Mouse (Mus musculus) kidney, adult 2 months (tissue): Measurements from ENCODE around the gene Rapgef4. TPM values are rescaled to one million over a fixed set of nuclear protein-coding genes. Genes with fewer than 3 reads are reported as not detected.
A peak's percentile ranks its signal among the peaks of the same experiment; 100 is the strongest.

Experiments
- DNase-seq: peaks from one replicate; pipeline ENCODE4 v3.0.0; 2021
- H3K27ac ChIP-seq: fragments of 200-500 bp; 2 replicates; pipeline ENCODE4 v1.5.1; 2012; ENCODE audit warnings: low read depth, low read length, control low read depth, inconsistent platforms; ENCODE audit not compliant: insufficient read depth
- H3K27me3 ChIP-seq: fragments of 200-500 bp; replicated peaks from 2 replicates; pipeline ENCODE4 v1.6.1; 2012; ENCODE audit warnings: mild to moderate bottlenecking, moderate library complexity, low read length, inconsistent platforms; ENCODE audit not compliant: control insufficient read depth, insufficient read depth
- H3K36me3 ChIP-seq: fragments of 200-500 bp; 2 replicates; pipeline ENCODE4 v1.6.1; 2012; ENCODE audit warnings: mild to moderate bottlenecking, moderate library complexity, low read length, inconsistent platforms; ENCODE audit not compliant: control insufficient read depth, insufficient read depth
- H3K4me1 ChIP-seq: fragments of 200-500 bp; 2 replicates; pipeline ENCODE4 v1.6.1; 2011; ENCODE audit warnings: low read length; ENCODE audit not compliant: control insufficient read depth, insufficient read depth
- H3K4me3 ChIP-seq: fragments of 200-500 bp; 2 replicates; pipeline ENCODE4 v1.5.1; 2011; ENCODE audit warnings: mild to moderate bottlenecking, low read depth, low read length, control low read depth; ENCODE audit not compliant: insufficient read depth
- CTCF ChIP-seq: fragments of 200-500 bp; conservative IDR thresholded peaks from 2 replicates; pipeline ENCODE4 v1.5.1; 2011; ENCODE audit warnings: low read depth, mild to moderate bottlenecking, control low read depth, low read length, moderate library complexity, mixed read lengths; ENCODE audit not compliant: insufficient read depth, insufficient read length
- POLR2A ChIP-seq: fragments of 200-500 bp; IDR thresholded peaks from one replicate; pipeline ENCODE4 v1.6.1; 2011; ENCODE audit warnings: low read depth, low read length, control low read depth
- WGBS: fragments of 180-500 bp; shearing (Covaris S2); methylation state at CpG from one replicate; pipeline ENCODE4 v1.1.7; 2018; 5-methylcytosine and 5-hydroxymethylcytosine counted together
- polyA plus RNA-seq: library from polyadenylated mRNA; depleted of rRNA; stranded (reverse); fragments of >200 nt; gene quantifications from 2 replicates; pipeline ENCODE4 v1.2.3, GENCODE M21; 2012

The Rapgef4 gene
- polyA plus RNA-seq, 1 experiment = 6.2 TPM

GRCm38 (mm10) chr2:72029586-72030144 is 48.6 kb downstream of the Rapgef4 start:
- no peaks in the 10 kb centered on the region for H3K36me3 ChIP-seq
- H3K27ac ChIP-seq = no peak overlapping the region
- 80% methylated on average over 5 of the region's 5 CpGs for WGBS
- no peak for DNase-seq
- no peaks in the 10 kb centered on the region for H3K4me1 ChIP-seq
- no peak overlapping the region for H3K4me3 ChIP-seq
- H3K27me3 ChIP-seq = no peaks in the 10 kb centered on the region
- no peak for TF ChIP-seq POLR2A
- no peak for TF ChIP-seq CTCF

GRCm38 (mm10) chr2:72031717-72032116 is 50.7 kb downstream of the Rapgef4 start:
- H3K4me1 ChIP-seq = no peaks in the 10 kb centered on the region
- 79% methylated on average over 5 of the region's 5 CpGs for WGBS
- DNase-seq = no peak
- no peak overlapping the region for H3K4me3 ChIP-seq
- H3K36me3 ChIP-seq = no peaks in the 10 kb centered on the region
- TF ChIP-seq CTCF (no peak), POLR2A (no peak)
- no peaks in the 10 kb centered on the region for H3K27me3 ChIP-seq
- no peak overlapping the region for H3K27ac ChIP-seq

GRCm38 (mm10) chr2:72035616-72036015 is 54.6 kb downstream of the Rapgef4 start:
- Histone ChIP-seq H3K4me3 (no peak overlapping the region), H3K27me3 (no peaks in the 10 kb centered on the region), H3K27ac (no peak overlapping the region), H3K4me1 (no peaks in the 10 kb centered on the region), H3K36me3 (no peaks in the 10 kb centered on the region)
- WGBS = 48% methylated on average over 8 of the region's 8 CpGs
- TF ChIP-seq CTCF (peak; percentile 55), POLR2A (no peak)
- DNase-seq = no peak

GRCm38 (mm10) chr2:72037357-72037756 is 56.3 kb downstream of the Rapgef4 start:
- TF ChIP-seq POLR2A (no peak), CTCF (no peak)
- H3K4me1 ChIP-seq = no peaks in the 10 kb centered on the region
- H3K36me3 ChIP-seq = no peaks in the 10 kb centered on the region
- H3K27me3 ChIP-seq = no peaks in the 10 kb centered on the region
- DNase-seq = no peak
- no peak overlapping the region for H3K27ac ChIP-seq
- 94% methylated on average over 5 of the region's 5 CpGs for WGBS
- no peak overlapping the region for H3K4me3 ChIP-seq

GRCm38 (mm10) chr2:72038235-72038634 is 57.2 kb downstream of the Rapgef4 start:
- WGBS = 2% methylated on average over 1 of the region's 1 CpGs
- Histone ChIP-seq H3K27me3 (no peaks in the 10 kb centered on the region), H3K4me1 (no peaks in the 10 kb centered on the region), H3K36me3 (no peaks in the 10 kb centered on the region), H3K4me3 (no peak overlapping the region), H3K27ac (no peak overlapping the region)
- DNase-seq = peak; percentile 78
- TF ChIP-seq CTCF (peak; percentile 74), POLR2A (no peak)

- WGBS = 34% methylated on average over 18 of the region's 18 CpGs
- peak; percentile 33 for DNase-seq
- H3K27me3 ChIP-seq = no peaks in the 10 kb centered on the region
- no peaks in the 10 kb centered on the region for H3K4me1 ChIP-seq
- no peak for TF ChIP-seq POLR2A
- no peak overlapping the region for H3K27ac ChIP-seq
- H3K36me3 ChIP-seq = no peaks in the 10 kb centered on the region
- peak overlapping the region; percentile 38 for H3K4me3 ChIP-seq
These were observed 57.7 kb downstream of the Rapgef4 start for GRCm38 (mm10) chr2:72038651-72039251.

- Histone ChIP-seq H3K4me1 (no peaks in the 10 kb centered on the region), H3K27ac (no peak overlapping the region), H3K36me3 (no peaks in the 10 kb centered on the region), H3K27me3 (no peaks in the 10 kb centered on the region), H3K4me3 (no peak overlapping the region)
- TF ChIP-seq POLR2A (no peak), CTCF (no peak)
- no peak for DNase-seq
- WGBS = 83% methylated on average over 8 of the region's 8 CpGs
These were observed 58.5 kb downstream of the Rapgef4 start for GRCm38 (mm10) chr2:72039522-72040045.
